Mouse (Mus musculus) naive thymus-derived CD4-positive, alpha-beta T cell, adult 2 months (primary cell): Measurements from ENCODE around the gene Bri3.
A peak's percentile ranks its signal among the peaks of the same experiment; 100 is the strongest.

Experiments used
- DNase-seq: peaks from one replicate; pipeline ENCODE4 v3.0.0-alpha.2; 2011; ENCODE audit warnings: low read depth

Gene Bri3

DNA sequence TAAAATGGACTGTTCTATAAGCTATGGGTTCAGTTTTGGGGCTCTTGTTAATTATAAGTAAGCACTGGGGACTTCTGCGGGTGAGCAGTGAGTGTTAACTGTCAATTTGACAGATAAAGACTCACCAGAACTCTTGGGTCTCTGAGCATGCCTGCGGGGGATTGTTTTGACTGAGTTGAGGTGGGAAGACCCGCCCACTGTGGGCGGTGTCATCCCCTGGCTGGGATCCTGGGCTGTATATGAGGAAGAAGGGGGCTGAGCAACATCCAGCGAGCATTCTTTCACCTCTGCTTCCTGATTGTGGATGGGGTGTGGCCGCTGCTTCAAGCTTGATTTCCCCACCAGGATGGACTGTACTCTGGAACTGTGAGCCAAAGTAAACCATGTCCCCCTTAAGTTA is 10.0 kb upstream of the Bri3 start:
- no peak for DNase-seq

DNA sequence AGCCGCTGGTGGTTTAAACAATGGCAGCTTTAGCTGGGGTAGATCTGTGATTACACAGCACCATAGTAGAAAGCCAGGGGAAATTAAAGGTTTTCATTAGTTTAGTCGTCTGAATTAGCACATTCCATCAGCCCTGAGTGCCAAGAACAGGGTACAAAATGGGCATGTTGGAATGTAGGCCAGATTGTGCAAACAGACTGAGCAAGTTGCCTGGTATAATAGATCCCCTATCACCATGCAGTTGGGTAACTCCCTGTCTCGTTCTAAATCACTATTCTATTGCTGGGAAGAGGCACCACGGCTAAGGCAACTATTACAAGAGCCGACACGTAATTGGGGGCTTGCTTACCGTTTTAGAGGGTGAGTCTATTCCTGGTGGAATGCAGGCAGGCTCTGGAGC is 9.5 kb upstream of the Bri3 start:
- no peak for DNase-seq

DNA sequence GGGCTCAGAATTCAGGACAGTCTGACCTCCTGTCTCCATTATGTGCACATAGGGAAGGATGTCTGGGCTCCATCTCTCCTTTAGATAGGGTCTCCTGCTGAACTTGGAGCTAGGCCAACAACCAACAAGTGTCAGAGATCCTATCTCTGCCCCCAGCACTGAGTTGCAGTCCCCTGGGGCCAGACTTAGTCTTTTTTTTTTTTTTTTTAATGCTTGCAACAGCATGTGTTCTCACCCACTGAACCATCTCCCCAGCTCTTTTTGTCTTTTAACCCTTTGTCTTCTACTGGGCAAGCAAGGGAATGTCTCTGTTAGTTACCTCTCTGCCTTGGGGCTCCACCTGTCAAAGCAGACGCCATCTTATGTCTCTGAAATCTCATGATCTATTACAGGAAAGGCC is 5.3 kb upstream of the Bri3 start:
- no peak for DNase-seq

DNA sequence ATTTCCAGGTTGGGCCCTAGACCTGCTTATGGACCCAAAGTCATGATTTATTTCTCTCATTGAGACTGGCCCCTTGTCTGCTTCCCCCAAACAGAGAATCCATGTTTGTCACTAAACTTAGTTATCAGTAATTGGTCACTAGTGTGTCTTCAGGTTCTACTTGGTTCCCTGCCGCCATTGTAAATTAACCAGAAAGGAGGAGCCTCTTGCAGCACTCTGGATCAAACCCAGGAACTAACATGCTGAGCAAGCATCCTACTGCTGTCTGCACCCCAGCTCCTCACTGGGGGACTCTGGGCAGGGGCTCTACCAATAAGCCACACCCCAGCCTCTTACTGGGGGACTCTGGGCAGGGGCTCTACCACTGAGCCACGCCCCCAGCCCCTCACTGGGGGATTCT is 1.4 kb downstream of the Bri3 start:
- DNase-seq, result no peak

DNA sequence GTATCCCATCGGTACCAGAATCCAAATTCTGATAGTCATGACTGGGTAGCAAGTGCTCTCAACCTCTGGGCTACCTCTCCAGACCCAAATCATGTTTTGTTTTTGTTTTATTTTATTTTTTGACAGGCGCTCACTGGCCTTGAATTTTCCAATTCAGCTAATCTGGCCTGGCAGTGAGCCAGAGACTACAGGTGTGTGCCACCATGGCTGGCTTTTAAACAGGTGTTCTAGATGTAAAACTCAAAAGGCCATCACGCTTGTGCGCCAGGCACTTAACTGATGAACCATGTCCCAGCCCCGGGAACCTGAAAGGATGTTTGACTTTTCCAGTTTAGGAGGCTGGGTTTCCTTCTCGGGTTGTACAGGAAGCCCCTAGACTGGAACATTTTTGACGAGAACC is 2.4 kb downstream of the Bri3 start:
- no peak for DNase-seq

DNA sequence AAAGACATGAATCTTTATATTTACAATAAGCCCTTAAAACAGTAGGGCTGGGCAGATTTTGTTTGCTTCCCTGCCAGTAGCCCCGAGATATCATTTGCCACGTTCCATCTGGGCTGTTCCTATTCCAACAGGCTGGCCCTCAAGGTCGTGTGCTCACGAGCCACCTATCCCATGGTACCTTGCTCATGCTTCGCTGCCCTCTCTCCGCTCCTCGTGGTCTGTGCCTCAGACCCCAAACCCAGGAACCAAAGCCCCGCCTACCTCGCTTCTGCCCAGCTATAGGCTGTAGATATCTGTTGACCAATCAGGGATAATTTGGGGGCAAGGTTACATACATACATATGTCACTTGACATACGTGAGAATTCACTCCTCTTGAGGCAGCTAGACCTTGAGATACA is 3.1 kb downstream of the Bri3 start:
- no peak for DNase-seq

DNA sequence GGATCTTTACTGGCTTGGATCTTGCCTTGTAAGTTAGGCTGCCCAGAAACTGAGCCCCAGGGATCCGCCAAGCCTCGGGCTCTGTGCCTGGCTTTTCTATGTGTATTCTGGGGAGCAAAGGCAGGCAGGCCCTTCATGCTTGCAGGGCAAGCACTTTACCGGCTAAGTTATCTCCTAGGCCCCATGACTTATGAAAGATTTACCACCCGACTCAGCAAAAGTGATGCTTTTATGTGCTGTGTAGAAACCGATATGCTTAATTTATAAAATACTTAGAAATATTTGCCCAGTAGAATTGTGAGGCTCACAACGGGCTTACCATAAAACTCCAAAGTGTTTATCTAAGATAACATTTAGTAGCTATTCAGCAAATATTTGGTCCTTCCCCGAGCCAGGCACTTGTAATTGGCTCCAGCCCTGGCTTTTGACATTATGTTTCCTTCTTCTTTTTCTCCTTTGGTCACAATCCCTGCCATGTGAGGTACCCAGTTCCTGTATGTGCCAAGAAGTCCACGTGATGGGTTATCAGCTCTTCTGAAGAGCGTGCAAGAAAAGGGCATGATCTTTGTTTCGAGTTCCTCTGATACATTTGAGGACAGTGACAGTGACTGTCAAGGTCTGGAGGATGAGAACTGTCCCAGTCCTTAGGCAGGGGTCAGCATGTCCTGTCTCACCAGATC is 3.8 kb downstream of the Bri3 start:
- no peak for DNase-seq

DNA sequence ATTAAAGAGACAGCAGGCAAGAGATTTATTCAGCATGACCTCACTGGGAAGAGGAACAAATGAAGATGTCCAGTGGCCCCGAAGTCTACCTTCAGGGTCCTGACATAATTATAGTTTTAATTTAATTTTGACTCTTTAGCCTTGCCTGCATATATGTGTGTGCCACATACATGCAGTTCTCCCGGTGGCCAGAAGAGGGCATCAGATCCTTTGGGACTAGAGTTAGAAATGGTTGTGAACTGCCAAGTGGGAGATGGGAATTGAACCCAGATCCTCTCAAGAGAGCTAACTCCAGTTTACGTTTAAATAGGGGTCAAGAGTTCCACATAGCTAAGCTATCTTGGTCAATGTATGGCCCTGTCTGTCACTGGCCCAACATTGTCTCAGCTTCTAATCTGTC is 5.6 kb downstream of the Bri3 start:
- DNase-seq, result peak; percentile 45

DNA sequence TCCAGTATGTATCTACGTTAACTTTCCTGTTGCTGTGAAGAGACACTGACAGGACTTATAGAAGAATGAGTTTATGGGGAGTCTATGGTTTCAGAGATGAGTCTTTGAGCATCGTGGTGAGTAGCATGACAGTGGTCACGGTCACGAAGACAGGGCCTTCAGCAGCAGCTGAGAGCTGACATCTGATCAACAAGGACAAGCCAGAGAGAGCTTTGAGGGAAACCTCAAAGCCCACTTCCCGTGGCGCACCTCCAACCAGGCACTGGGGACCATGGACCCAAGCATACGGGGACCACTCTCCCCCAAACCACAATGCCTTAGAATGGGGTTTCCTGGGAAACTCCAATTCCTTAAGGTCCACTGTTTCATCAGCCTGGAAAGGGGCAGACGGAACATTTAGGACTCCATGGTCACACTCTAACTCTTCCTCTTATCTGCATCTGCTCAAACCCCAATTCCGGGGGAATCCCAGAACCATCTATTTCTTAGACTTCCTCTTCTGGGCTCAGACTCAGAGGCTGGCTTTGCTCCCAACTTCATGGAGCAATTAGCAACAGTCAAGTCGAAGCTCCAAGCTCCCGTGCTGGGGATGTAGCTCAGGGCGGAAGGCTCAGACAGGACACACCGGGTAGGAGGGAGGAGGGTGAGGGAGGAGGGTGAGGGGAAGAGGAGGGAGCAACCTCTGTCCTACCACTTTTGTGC is 7.8 kb downstream of the Bri3 start:
- DNase-seq, result no peak

DNA sequence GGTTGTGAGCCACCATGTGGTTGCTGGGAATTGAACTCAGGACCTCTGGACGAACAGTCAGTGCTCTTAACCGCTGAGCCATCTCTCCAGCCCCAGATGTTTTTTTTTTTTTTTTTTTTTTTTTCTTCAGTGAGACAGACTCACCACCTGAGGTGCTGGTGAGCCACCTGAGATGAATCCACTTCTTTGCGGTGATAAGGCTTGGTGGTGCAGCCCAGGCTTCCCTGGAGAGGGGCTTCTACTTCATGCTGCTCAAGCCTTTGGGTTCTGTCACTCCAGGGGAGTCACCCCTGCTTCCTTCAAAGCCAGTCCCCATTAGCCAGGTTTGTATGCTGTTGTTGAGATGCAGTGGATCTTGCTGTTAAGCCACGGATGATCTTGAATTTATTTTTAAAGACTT is 9.0 kb downstream of the Bri3 start:
- peak; percentile 59 for DNase-seq

DNA sequence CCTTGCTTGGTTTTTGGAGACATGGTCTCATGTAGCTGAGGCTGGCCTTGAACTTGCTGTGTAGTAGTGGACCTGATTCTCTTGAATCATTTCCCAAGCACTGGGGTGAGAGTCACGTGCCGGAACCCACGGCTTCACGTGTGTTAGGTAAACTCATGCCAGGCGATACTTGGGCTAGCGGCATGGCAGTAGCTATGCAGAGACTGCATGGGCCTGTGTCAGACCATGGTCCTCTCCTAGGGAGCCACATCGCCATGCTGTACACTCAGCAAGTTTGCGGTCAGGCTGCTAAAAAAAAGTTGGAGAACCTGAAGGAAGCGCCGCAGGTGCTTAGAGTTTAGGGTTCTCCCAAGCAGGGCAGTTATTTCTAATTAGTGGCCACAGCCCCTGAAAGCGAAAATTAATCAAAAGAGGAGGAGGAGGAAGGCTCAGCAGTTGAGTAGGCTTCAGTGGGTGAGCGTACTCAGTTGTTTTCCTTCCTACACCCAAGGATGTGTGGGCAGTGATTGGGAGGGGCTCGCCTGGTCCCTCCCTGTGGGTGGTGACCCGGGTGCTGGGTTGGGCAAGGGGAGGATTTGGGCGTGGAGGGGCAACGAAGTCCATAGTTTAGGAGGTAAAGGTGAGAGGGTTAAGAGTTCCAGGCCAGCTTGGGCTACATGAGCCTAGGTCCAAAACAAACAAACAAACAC is 10.0 kb downstream of the Bri3 start:
- peak; percentile 62 for DNase-seq

DNA sequence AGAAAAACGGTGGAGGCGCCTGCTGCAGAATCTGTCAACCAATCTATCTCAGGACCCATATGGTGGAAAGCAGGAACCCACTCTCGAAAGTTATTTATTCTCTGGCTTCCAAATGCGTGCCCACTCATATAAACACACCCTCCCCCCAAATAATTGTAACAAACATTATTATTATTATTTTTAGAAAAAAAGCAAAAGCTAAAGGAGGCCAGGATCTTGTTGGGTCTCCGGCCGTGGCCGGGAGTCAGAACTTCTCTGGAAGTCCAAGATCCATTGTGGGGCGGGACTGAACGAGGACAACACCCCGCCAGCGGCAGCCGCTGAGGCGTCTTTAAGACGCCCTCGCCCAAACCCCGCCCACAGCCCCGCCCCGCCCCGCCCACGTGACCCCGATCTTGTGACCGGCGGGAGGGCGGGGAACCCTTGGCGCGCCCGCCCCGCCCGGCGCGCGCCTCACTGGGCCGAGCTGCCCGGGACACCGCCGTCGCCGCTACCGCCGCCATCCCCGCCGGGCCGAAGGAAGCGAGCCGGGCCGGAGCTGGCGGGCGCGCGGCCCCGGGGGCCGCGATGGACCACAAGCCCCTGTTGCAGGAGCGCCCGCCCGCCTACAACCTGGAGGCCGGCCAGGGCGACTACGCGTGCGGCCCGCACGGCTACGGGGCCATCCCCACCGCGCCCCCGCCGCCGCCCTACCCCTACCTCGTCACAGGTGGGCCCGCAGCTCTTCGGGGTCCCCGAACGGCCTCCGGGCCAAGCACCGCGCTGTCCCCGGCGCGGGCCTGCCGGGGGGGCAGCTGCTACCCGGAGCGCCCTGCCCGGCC is 10.8 kb downstream of the Bri3 start:
- DNase-seq, result peak; percentile 90

DNA sequence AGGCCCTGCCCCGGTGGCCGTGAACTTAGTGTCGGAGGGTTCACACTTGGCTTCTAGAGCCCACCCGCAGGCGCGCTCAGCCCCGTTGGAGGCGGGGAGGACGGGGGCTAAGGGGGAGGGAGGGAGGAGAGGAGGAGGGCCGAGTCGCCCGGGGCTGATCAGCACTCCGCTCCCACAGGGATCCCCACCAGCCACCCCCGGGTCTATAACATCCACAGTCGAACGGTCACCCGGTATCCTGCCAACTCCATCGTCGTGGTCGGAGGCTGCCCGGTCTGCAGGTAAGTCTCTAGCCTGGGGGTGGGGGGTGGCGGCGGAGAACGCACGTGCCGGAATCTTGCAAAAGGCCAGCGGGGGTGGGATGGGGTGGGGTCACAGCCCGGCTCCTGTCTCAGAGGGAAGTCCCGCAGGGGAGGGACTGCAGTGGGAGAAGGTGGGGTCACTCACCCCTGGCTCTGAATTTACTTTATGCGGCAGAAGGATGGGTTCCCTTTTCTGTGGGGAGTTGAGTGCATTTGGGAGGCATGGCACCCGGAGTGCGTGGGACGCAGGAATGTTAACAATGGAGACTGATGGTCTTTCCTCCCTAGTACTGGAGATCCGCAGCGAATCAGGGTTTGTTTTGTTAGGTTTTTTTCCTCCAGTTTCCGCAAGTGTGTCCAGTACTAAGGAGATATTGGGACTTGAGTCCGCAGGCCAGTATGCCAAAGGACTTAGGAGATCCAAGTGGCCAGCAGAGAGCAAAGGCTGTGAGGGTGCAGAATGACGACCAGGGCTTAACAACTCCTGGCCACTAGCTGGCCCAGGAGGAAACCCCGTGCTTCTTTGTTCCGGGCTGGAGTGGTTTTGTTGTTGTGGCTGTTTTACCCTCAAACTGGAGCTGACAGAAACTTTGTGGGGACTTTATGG is 11.6 kb downstream of the Bri3 start:
- peak; percentile 55 for DNase-seq

DNA sequence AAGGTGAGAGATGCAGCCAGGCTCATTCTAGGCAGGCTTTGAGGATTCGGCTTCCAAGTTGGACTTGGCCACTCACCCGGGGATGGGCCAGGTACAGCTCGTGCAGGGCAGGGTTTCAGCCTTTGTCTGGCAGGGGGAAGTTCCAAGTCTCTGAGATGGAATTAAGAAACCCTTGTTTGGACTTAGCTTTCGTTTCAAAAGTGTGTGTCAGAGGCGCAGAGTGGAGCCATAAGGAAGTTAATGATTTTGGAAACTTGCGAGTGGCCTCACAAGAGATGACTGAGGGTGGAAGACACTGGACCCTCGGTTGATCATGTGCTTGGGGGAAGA is 12.3 kb downstream of the Bri3 start:
- no peak for DNase-seq

DNA sequence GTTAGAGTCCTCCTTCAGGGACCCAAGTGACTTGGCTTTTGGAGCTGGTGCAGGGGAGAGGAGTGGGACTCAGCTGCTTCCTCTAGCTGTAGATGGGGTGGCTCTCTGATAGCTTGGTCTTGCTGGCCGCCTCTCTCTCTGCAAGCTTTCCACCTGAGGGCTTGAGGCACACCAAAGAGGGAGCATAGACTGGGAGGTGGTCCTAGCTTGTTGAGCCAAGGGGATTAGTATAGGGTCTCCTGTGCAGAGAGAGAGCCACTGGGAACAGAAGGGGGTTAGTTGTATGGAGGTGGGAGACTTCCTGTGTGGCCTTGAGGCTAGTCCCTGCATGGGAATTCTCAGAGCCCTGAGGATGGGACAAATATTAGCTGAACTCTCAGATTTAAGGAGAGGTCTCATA is 12.7 kb downstream of the Bri3 start:
- DNase-seq, result no peak

DNA sequence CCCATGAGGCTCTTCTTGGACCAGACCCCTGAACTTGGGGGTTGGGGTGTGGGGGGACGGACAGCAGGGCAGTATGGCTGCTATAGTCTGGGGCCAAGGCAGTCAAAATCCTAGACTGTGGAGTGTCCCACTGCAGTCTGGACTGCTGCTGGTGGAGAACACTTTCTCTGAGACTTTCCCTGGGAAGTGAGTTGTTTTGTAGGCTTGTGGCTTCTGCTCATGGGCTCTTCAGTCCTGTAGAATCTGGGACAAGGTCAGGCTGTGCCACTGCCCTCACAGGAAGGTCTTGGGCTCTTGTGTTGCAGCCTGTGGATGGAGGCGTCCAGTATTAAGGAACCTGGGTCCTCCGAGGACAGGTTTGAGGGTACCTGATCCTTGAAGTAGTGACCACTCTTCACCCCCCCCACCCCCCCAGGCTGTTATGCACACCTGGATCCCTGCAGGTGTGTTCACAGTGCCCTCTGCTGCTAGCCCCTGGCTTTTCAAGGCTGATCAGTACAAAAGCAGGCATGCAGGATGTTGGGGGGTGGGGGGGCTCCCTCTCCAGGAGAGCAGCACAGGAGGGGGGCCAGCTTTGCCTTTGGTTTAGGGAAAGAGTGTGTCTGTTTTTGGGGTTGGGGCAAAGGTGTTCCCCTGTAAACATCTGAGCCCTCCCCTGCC is 13.3 kb downstream of the Bri3 start:
- DNase-seq, result no peak

DNA sequence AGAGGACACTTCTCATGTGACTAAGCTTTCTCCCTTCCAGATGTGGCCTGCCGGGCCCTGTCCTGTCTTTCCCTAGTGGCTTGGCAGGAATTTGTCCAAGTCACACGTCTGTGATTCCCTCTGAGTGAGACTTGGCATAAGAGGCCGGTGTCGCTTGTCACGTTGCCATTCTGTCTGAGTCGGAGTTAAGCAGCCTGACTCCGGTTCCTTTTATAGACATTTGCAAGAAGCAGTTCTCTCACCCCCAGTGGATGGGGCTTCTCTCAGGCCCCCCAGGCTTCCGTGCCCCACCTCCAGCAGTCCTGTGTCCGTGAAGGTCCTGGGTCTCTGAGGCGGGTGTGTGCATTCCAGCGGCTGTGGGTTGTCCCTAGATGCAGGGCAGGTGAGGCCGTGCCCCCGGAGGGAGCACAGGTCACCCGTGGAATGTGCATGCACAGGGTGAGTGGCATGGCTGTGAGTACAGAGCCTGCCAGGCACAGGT is 13.9 kb downstream of the Bri3 start:
- no peak for DNase-seq

DNA sequence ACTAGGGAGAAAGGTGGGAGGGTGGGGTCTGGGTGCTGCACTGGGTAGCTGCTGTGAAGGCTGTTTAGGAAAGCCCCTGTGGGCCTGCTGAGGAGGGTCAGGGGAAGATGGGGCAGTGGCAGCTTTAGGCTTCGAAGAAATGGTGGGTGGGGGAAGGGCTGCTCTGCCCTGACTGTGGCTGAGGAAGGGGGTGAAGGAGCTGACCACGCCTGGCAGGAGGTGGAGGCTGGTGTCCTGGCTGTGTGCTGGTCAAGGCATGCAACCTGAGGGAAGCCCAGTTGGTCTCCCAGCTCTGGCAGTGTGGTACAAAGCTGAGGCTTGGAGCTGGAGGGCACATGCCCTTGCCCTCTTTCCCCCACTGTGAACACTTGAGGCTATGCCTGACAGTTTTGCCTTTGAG is 14.4 kb downstream of the Bri3 start:
- no peak for DNase-seq

DNA sequence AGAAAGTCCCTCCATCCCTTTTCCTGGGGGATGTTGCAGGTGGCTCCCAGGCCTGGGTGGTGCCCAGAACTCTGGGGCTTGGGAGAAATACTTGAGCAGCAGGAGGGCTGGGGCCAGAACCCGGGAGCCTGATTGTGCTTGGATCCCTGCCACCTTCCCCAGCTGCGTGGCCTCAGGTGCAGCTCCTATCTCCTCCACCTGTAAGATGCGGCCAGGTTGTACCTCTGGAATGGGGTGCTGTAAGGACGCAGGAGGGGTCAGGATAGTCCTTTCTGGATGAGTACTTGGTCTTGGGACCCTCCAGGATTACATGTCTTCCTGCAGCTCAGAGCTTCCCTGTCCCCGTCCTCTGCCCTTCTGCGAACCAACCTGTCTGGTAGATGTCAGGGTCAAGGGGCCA is 15.0 kb downstream of the Bri3 start:
- DNase-seq, result no peak

DNA sequence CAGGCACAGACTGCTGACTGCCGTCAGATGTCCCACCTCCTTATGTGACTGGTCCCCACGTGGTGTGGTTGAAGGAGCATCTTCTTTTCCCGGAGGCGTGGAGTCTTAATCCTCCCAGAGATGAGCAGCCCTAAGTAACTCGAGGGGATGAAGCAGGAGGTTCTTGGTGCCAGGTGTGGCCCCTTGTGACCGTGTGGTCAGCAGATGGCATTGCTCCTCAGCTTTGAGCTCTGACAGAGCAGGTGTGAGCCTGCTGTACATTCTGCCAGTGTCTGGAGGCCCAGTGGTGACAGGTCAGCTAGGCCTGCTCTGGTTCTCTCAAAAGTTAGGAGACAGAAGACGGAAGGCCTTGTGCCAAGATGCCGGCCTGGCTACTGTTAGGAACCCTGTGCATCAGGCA is 16.2 kb downstream of the Bri3 start:
- no peak for DNase-seq

DNA sequence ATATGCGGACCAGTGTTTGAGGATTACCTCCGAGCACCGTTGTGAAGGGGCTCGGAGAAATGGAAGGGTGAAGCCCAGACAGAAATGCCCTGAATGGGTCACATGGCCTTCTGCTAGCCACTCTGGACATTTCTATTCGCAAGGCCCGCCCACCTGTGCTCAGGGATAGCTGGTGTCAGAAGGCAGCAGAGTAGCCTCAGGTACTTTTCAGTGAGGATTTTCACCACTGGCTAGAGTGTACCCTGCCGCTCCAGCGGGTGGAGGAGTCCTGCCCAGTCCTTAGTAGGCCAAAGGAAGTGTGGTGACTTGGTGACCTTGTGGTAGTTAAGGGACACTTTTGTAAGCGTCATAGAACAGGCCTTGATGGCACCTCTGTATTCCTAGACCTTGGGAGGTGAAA is 17.1 kb downstream of the Bri3 start:
- DNase-seq, result no peak
